Mouse (Mus musculus) heart, embryonic 12.5 days (tissue): ENCODE results near the gene Sbsn. TPM values are rescaled to one million over a fixed set of nuclear protein-coding genes. Genes with fewer than 3 reads are reported as not detected.

Experiments used
- ATAC-seq: fragments of 200-750 bp; cut with Nextera tagmentation; 2 replicates; pipeline ENCODE4 v1.8.0; 2017; ENCODE audit warnings: moderate TSS enrichment, moderate library complexity; ENCODE audit not compliant: insufficient number of reproducible peaks, low FRiP score
- H3K27ac ChIP-seq: fragments of 300-500 bp; sonication (generic); 2 replicates; pipeline ENCODE4 v1.5.1; 2016; ENCODE audit warnings: mild to moderate bottlenecking, moderate library complexity; ENCODE audit not compliant: poor library complexity, severe bottlenecking
- H3K27me3 ChIP-seq: fragments of 300-500 bp; sonication (generic); replicated peaks from 2 replicates; pipeline ENCODE4 v1.6.1; 2016; ENCODE audit warnings: mild to moderate bottlenecking, moderate library complexity
- H3K36me3 ChIP-seq: fragments of 300-500 bp; sonication (generic); 2 replicates; pipeline ENCODE4 v1.6.1; 2016; ENCODE audit warnings: mild to moderate bottlenecking, moderate library complexity
- H3K4me1 ChIP-seq: fragments of 300-500 bp; sonication (generic); replicated peaks from 2 replicates; pipeline ENCODE4 v1.6.1; 2016; ENCODE audit warnings: mild to moderate bottlenecking
- H3K4me2 ChIP-seq: fragments of 300-500 bp; sonication (generic); 2 replicates; pipeline ENCODE4 v1.6.1; 2016; ENCODE audit warnings: mild to moderate bottlenecking, moderate library complexity
- H3K4me3 ChIP-seq: fragments of 300-500 bp; sonication (generic); 2 replicates; pipeline ENCODE4 v1.5.1; 2016; ENCODE audit warnings: mild to moderate bottlenecking
- H3K9ac ChIP-seq: fragments of 300-500 bp; sonication (generic); 2 replicates; pipeline ENCODE4 v1.6.1; 2016; ENCODE audit warnings: mild to moderate bottlenecking, moderate library complexity
- H3K9me3 ChIP-seq: fragments of 300-500 bp; sonication (generic); replicated peaks from 2 replicates; pipeline ENCODE4 v1.6.1; 2016; ENCODE audit warnings: mild to moderate bottlenecking, moderate library complexity
- WGBS: fragments of 180-500 bp; shearing (Covaris S2); methylation state at CpG from one replicate; pipeline ENCODE4 v1.1.7; 2016; 5-methylcytosine and 5-hydroxymethylcytosine counted together
- polyA plus RNA-seq: library from polyadenylated mRNA; unstranded; fragments of >200 nt; fragmentation: Nextera tagmentation; extraction: Ambion mirVana; gene quantifications from 2 replicates; pipeline ENCODE4 v1.2.1, GENCODE M21; 2016

Sbsn gene
- 0.58 and 0.72 TPM in 2 replicates for polyA plus RNA-seq

GRCm38 (mm10) chr7:30751086-30751669 is at the start of gene Sbsn:
TSS of gene Sbsn (plus strand) at chr7:30751471.
- no peak within 1 kb of the TSS for H3K27ac ChIP-seq
- H3K4me3 ChIP-seq = no peak within 1 kb of the TSS
- no peaks in the 10 kb centered on the region for H3K4me1 ChIP-seq
- WGBS = 58% methylated on average over 5 of the region's 5 CpGs
- no peak within 1 kb of the TSS for H3K4me2 ChIP-seq
- peaks cover 14% of the 10 kb centered on the region for H3K36me3 ChIP-seq
- 0 out of 2 replicates have a peak, but pooled peaks have one; percentile 48 for ATAC-seq
- H3K27me3 ChIP-seq = no peaks in the 10 kb centered on the region
- peaks cover 15% of the 10 kb centered on the region for H3K9me3 ChIP-seq
- no peak within 1 kb of the TSS for H3K9ac ChIP-seq

- peak; percentile 79 for ATAC-seq
- H3K4me2 ChIP-seq = peak overlapping the region; percentile 25
- no peak overlapping the region for H3K4me3 ChIP-seq
- no peak overlapping the region for H3K9ac ChIP-seq
- whole genome bisulfite sequencing = 18% methylated on average over 8 of the region's 8 CpGs
- no peaks in the 10 kb centered on the region for H3K9me3 ChIP-seq
- no peaks in the 10 kb centered on the region for H3K36me3 ChIP-seq
- peaks cover 17% of the 10 kb centered on the region for H3K4me1 ChIP-seq
- peak overlapping the region; percentile 92 for H3K27ac ChIP-seq
- peaks cover 7% of the 10 kb centered on the region; the same call in 1 of the 2 replicates for H3K27me3 ChIP-seq
These were observed 44.9 kb upstream of the Sbsn start for GRCm38 (mm10) chr7:30706214-30706882.

GRCm38 (mm10) chr7:30707441-30707840 is 43.8 kb upstream of the Sbsn start:
- peaks cover 17% of the 10 kb centered on the region for H3K4me1 ChIP-seq
- H3K27ac ChIP-seq = peak overlapping the region; percentile 92; the same call in 1 of the 2 replicates
- no peaks in the 10 kb centered on the region for H3K9me3 ChIP-seq
- no peak overlapping the region for H3K9ac ChIP-seq
- WGBS = 78% methylated on average over 1 of the region's 1 CpGs
- no peak overlapping the region for H3K4me3 ChIP-seq
- no peak for ATAC-seq
- H3K4me2 ChIP-seq = no peak overlapping the region
- peaks cover 13% of the 10 kb centered on the region; the same call in 1 of the 2 replicates for H3K27me3 ChIP-seq
- no peaks in the 10 kb centered on the region for H3K36me3 ChIP-seq

- H3K36me3 ChIP-seq = no peaks in the 10 kb centered on the region
- peaks cover 44% of the 10 kb centered on the region for H3K27me3 ChIP-seq
- 74% methylated on average over 3 of the region's 3 CpGs for WGBS
- H3K27ac ChIP-seq = no peak within 1 kb of the TSS
- H3K4me3 ChIP-seq = no peak within 1 kb of the TSS
- no peak for ATAC-seq
- no peak within 1 kb of the TSS for H3K4me2 ChIP-seq
- H3K9ac ChIP-seq = no peak within 1 kb of the TSS
- peaks cover 11% of the 10 kb centered on the region for H3K4me1 ChIP-seq
- H3K9me3 ChIP-seq = no peaks in the 10 kb centered on the region
These were observed 39.3 kb upstream of the Sbsn start, which contains the start of gene Atp4a for GRCm38 (mm10) chr7:30711942-30712341. TSS of gene Atp4a (plus strand) at chr7:30712209.

DNA sequence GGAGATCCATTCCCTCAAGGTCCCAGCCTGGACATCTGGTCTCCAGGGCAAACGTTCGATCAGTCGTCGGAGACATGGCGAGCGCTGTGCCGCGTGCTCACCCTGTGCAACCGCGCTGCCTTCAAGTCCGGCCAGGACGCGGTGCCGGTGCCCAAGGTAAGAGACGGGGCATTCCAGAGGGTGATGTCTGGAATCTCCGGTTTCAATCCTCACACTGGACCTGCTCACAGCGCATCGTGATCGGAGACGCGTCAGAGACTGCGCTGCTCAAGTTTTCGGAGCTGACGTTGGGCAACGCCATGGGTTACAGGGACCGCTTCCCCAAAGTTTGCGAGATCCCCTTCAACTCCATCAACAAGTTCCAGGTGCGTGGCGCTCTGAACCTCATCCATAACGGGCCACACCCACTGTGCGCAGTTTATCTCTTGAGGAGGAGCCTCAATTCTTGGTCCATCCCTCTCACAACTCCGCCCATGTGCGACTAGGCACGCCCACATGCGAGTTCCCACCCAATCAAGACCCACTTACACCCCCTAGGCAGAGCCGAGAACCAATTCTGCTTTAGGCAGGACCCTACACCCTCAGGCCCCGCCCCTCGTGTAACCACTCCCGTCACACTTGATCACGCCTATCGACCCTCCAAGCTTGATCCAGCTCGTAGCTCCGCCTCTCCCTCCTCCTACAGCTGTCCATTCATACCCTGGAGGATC is 34.1 kb upstream of the Sbsn start:
- H3K4me3 ChIP-seq = peak overlapping the region; percentile 41
- H3K27ac ChIP-seq = no peak overlapping the region
- WGBS = 4% methylated on average over 43 of the region's 43 CpGs
- 0 out of 2 replicates have a peak overlapping the region, but pooled peaks have one; percentile 21 for H3K9ac ChIP-seq
- peaks cover 78% of the 10 kb centered on the region for H3K27me3 ChIP-seq
- H3K36me3 ChIP-seq = no peaks in the 10 kb centered on the region
- H3K4me2 ChIP-seq = peak overlapping the region; percentile 72
- H3K9me3 ChIP-seq = no peaks in the 10 kb centered on the region
- ATAC-seq = peak; percentile 87
- H3K4me1 ChIP-seq = peaks cover 13% of the 10 kb centered on the region

- 12% methylated on average over 14 of the region's 14 CpGs for WGBS
- Histone ChIP-seq H3K9me3 (no peaks in the 10 kb centered on the region), H3K9ac (0 out of 2 replicates have a peak overlapping the region, but pooled peaks have one; percentile 21), H3K4me3 (peak overlapping the region; percentile 41), H3K4me2 (peak overlapping the region; percentile 72), H3K4me1 (peaks cover 13% of the 10 kb centered on the region), H3K27me3 (peaks cover 81% of the 10 kb centered on the region), H3K27ac (no peak overlapping the region), H3K36me3 (no peaks in the 10 kb centered on the region)
- no peak for ATAC-seq
These were observed 33.6 kb upstream of the Sbsn start for GRCm38 (mm10) chr7:30717716-30718046.

GRCm38 (mm10) chr7:30719669-30720068 is 31.6 kb upstream of the Sbsn start:
- peaks cover 78% of the 10 kb centered on the region for H3K27me3 ChIP-seq

GRCm38 (mm10) chr7:30721286-30721685 is 30.0 kb upstream of the Sbsn start:
- no peak overlapping the region for H3K4me3 ChIP-seq
- H3K9ac ChIP-seq = no peak overlapping the region
- no peak for ATAC-seq
- H3K4me1 ChIP-seq = peaks cover 13% of the 10 kb centered on the region
- H3K27me3 ChIP-seq = peaks cover 62% of the 10 kb centered on the region
- H3K9me3 ChIP-seq = no peaks in the 10 kb centered on the region
- H3K27ac ChIP-seq = no peak overlapping the region
- 78% methylated on average over 7 of the region's 7 CpGs for WGBS
- H3K4me2 ChIP-seq = no peak overlapping the region
- H3K36me3 ChIP-seq = peaks cover 11% of the 10 kb centered on the region; the same call in 1 of the 2 replicates

More at GRCm38 (mm10) chr7:30719669-30720068, 31.6 kb upstream of the Sbsn start:
- H3K27ac ChIP-seq = no peak overlapping the region
- H3K4me2 ChIP-seq = no peak overlapping the region
- H3K36me3 ChIP-seq = no peaks in the 10 kb centered on the region
- H3K4me1 ChIP-seq = peaks cover 13% of the 10 kb centered on the region
- no peaks in the 10 kb centered on the region for H3K9me3 ChIP-seq
- no peak for ATAC-seq
- 87% methylated on average over 5 of the region's 5 CpGs for WGBS
- no peak overlapping the region for H3K9ac ChIP-seq
- no peak overlapping the region for H3K4me3 ChIP-seq

GRCm38 (mm10) chr7:30723274-30723953 is 27.9 kb upstream of the Sbsn start:
- no peak overlapping the region for H3K9ac ChIP-seq
- no peak overlapping the region for H3K4me3 ChIP-seq
- no peak overlapping the region for H3K27ac ChIP-seq
- H3K4me2 ChIP-seq = no peak overlapping the region
- no peaks in the 10 kb centered on the region for H3K9me3 ChIP-seq
- 69% methylated on average over 6 of the region's 6 CpGs for WGBS
- ATAC-seq = no peak
- peaks cover 28% of the 10 kb centered on the region for H3K36me3 ChIP-seq
- H3K27me3 ChIP-seq = peaks cover 41% of the 10 kb centered on the region
- H3K4me1 ChIP-seq = peaks cover 8% of the 10 kb centered on the region

DNA sequence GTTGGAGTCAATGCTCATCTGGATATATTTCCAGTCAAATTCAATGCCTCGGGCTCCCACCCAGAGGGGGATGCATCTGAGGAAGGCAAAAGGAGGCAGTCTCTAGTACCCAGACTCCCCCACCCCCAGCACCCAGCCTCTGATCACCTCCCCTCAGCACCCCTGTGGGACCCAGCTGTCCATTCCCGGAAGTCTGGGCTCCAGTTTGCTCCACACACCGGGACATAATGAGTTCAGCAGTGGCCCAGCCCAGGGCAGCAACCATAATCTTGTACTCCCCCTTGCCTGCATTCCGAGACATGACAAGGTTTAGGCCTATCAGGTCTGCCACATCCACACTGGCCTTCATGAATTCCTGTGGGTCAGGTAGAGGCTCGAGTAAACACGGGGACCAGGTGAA is 23.1 kb upstream of the Sbsn start:
- H3K36me3 ChIP-seq = peaks cover 42% of the 10 kb centered on the region
- H3K4me3 ChIP-seq = peak overlapping the region; percentile 93
- 81% methylated on average over 6 of the region's 6 CpGs for WGBS
- H3K9ac ChIP-seq = peak overlapping the region; percentile 94
- peaks cover 18% of the 10 kb centered on the region for H3K4me1 ChIP-seq
- H3K27ac ChIP-seq = no peak overlapping the region
- no peaks in the 10 kb centered on the region for H3K9me3 ChIP-seq
- peak overlapping the region; percentile 74 for H3K4me2 ChIP-seq
- 0 out of 2 replicates have a peak, but pooled peaks cover 6% of the 10 kb centered on the region for H3K27me3 ChIP-seq
- no peak for ATAC-seq
